Mouse (Mus musculus): ENCODE measurements around the gene Zfp410. TPM values are rescaled to one million over a fixed set of nuclear protein-coding genes. Genes with fewer than 3 reads are reported as not detected.

The Zfp410 gene
- total RNA-seq, 2 experiments from 2014 or later = 15.3 to 17.4 TPM

Other genes with a start within 250 kb of the Zfp410 start
- gene Acot5, start 247.5 kb upstream of the Zfp410 start, total RNA-seq (2021) = under 1 TPM in 1 of 2 experiments, not detected in 1; 0.14 TPM
- 1 to 10 TPM; 2.4 to 2.6 TPM for gene Acot6, start 216.2 kb upstream of the Zfp410 start, total RNA-seq (2021)
- gene Dnal1, start 202.5 kb upstream of the Zfp410 start, total RNA-seq (2021) = 1 to 10 TPM; 7.0 to 7.3 TPM
- gene Pnma1, start 168.4 kb upstream of the Zfp410 start, total RNA-seq (2021) = under 1 TPM; 0.23 to 0.24 TPM
- gene Elmsan1, start 98.0 kb upstream of the Zfp410 start, total RNA-seq (2021) = 10 to 100 TPM; 10.8 to 11.2 TPM
- 10 to 100 TPM; 64.0 to 68.9 TPM for gene Ptgr2, start 31.6 kb upstream of the Zfp410 start, total RNA-seq (2021)
- gene Coq6, start 44.8 kb downstream of the Zfp410 start, total RNA-seq (2021) = 10 to 100 TPM; 31.5 to 37.0 TPM
- under 1 TPM; 0.47 to 0.49 TPM for gene Fam161b, start 45.0 kb downstream of the Zfp410 start, total RNA-seq (2021)
- 1 to 10 TPM; 7.5 to 8.9 TPM for gene Entpd5, start 92.2 kb downstream of the Zfp410 start, total RNA-seq (2021)
- gene Bbof1, start 92.2 kb downstream of the Zfp410 start, total RNA-seq (2021) = 1 to 10 TPM; 1.1 to 1.2 TPM
- gene Rnf113a2, start 100.3 kb downstream of the Zfp410 start, total RNA-seq (2021) = 1 to 10 TPM; 5.4 to 5.8 TPM
- gene Aldh6a1, start 134.2 kb downstream of the Zfp410 start, total RNA-seq (2021) = 10 to 100 TPM; 43.2 to 55.1 TPM
- 1 to 10 TPM; 6.3 to 6.4 TPM for gene Lin52, start 134.6 kb downstream of the Zfp410 start, total RNA-seq (2021)

Measured in gastrocnemius, postnatal 14 days (tissue).